Mouse (Mus musculus): ENCODE data around the gene AA467197. TPM values are rescaled to one million over a fixed set of nuclear protein-coding genes. Genes with fewer than 3 reads are reported as not detected.
A peak's percentile ranks its signal among the peaks of the same experiment; 100 is the strongest.

The AA467197 gene
- total and polyA plus RNA-seq, 2 experiments = not detected

GRCm38 (mm10) chr2:122665253-122665972 is 28.6 kb downstream of the AA467197 start:
- H3K36me3 ChIP-seq (ENCODE audit: control insufficient read depth, insufficient read depth, low read length) = no peaks in the 10 kb centered on the region
- TF ChIP-seq POLR2A (IDR thresholded peaks at IDR 0.05; ENCODE audit: extremely low read depth, insufficient read depth, low read length) (no peak), CTCF (IDR thresholded peaks at IDR 0.05; ENCODE audit: low read depth, low read length) (no peak)
- H3K79me2 ChIP-seq (ENCODE audit: control insufficient read depth, insufficient read depth, low read length) = no peaks in the 10 kb centered on the region
- WGBS = 38% methylated on average over 6 of the region's 6 CpGs
- no peak overlapping the region for H3K4me3 ChIP-seq (ENCODE audit: insufficient read depth, low read depth, low read length)
- H3K4me1 ChIP-seq (ENCODE audit: control insufficient read depth, insufficient read depth, low read length) = no peaks in the 10 kb centered on the region
- no peak overlapping the region for H3K27ac ChIP-seq (replicated peaks; ENCODE audit: insufficient read depth, low read depth, low read length)
- H3K9ac ChIP-seq (ENCODE audit: low read depth, low read length) = no peak overlapping the region
- no peak for DNase-seq (ENCODE audit: extremely low read depth, low read depth, low spot score)
- H3K27me3 ChIP-seq (ENCODE audit: control insufficient read depth, insufficient read depth, low read length) = no peaks in the 10 kb centered on the region

DNA sequence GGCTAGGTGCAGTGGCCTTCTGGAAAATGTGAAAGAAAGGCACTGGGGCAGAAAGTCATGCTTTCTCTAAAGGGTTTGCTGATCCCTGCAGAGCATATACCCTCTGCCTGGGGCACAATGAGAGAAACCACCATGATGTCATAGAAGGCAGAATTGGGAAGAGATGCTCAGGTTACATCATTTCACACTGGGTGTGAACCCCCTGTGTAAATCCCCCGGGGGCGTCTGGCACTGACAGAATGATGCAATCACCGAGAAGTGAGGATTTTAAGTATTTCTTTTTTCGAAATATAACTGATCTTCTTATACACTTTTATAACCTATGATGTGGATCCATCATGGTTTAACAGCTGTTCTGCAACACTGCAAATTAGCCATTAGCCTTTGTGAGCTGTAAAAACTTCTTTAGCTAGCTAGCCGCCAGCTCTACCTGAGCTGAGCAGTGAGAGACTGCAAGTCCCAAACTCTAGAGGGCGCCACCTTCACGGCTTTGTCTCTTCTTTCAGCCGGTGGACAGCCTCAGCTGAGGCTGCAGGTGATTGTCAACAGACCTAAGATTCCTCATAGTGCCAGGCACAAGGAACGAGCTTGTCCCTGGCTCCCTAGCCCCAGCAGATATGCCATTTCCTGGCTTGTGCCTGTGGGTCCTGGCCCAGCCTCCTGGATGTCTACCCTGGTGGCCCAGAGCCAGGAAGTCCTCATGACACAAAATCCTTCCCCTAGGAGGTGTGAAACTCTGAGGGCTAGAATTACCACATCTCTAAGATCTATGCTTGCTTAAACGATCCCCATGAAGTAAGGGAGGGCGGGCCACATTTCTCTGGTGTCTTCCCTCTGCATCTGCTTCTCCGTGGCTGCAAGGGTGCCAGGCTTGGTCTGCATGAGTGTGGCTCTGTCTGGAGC is 29.4 kb downstream of the AA467197 start:
- Histone ChIP-seq H3K27me3 (ENCODE audit: control insufficient read depth, insufficient read depth, low read length) (no peaks in the 10 kb centered on the region), H3K4me1 (ENCODE audit: control insufficient read depth, insufficient read depth, low read length) (no peaks in the 10 kb centered on the region), H3K4me3 (ENCODE audit: insufficient read depth, low read depth, low read length) (no peak overlapping the region), H3K27ac (replicated peaks; ENCODE audit: insufficient read depth, low read depth, low read length) (no peak overlapping the region), H3K9ac (ENCODE audit: low read depth, low read length) (no peak overlapping the region), H3K79me2 (ENCODE audit: control insufficient read depth, insufficient read depth, low read length) (no peaks in the 10 kb centered on the region), H3K36me3 (ENCODE audit: control insufficient read depth, insufficient read depth, low read length) (no peaks in the 10 kb centered on the region)
- TF ChIP-seq CTCF (IDR thresholded peaks at IDR 0.05; ENCODE audit: low read depth, low read length) (peak; percentile 80), POLR2A (IDR thresholded peaks at IDR 0.05; ENCODE audit: extremely low read depth, insufficient read depth, low read length) (no peak)
- WGBS = 30% methylated on average over 12 of the region's 12 CpGs
- peak; percentile 33 for DNase-seq (ENCODE audit: extremely low read depth, low read depth, low spot score)

- no peaks in the 10 kb centered on the region for H3K27me3 ChIP-seq (ENCODE audit: control insufficient read depth, insufficient read depth, low read length)
- H3K36me3 ChIP-seq (ENCODE audit: control insufficient read depth, insufficient read depth, low read length) = no peaks in the 10 kb centered on the region
- no peak overlapping the region for H3K9ac ChIP-seq (ENCODE audit: low read depth, low read length)
- no peaks in the 10 kb centered on the region for H3K79me2 ChIP-seq (ENCODE audit: control insufficient read depth, insufficient read depth, low read length)
- DNase-seq (ENCODE audit: extremely low read depth, low read depth, low spot score) = peak; percentile 20
- H3K4me1 ChIP-seq (ENCODE audit: control insufficient read depth, insufficient read depth, low read length) = no peaks in the 10 kb centered on the region
- no peak for TF ChIP-seq POLR2A (IDR thresholded peaks at IDR 0.05; ENCODE audit: extremely low read depth, insufficient read depth, low read length)
- TF ChIP-seq CTCF (IDR thresholded peaks at IDR 0.05; ENCODE audit: low read depth, low read length) = peak; percentile 45; the same call in 1 of the 2 replicates
- no peak overlapping the region for H3K4me3 ChIP-seq (ENCODE audit: insufficient read depth, low read depth, low read length)
- WGBS = 29% methylated on average over 5 of the region's 5 CpGs
- no peak overlapping the region for H3K27ac ChIP-seq (replicated peaks; ENCODE audit: insufficient read depth, low read depth, low read length)
Measured at GRCm38 (mm10) chr2:122667856-122668255, 31.1 kb downstream of the AA467197 start.

- Histone ChIP-seq H3K4me1 (ENCODE audit: control insufficient read depth, insufficient read depth, low read length) (no peaks in the 10 kb centered on the region), H3K27me3 (ENCODE audit: control insufficient read depth, insufficient read depth, low read length) (no peaks in the 10 kb centered on the region), H3K27ac (replicated peaks; ENCODE audit: insufficient read depth, low read depth, low read length) (no peak overlapping the region), H3K79me2 (ENCODE audit: control insufficient read depth, insufficient read depth, low read length) (no peaks in the 10 kb centered on the region), H3K36me3 (ENCODE audit: control insufficient read depth, insufficient read depth, low read length) (no peaks in the 10 kb centered on the region), H3K9ac (ENCODE audit: low read depth, low read length) (no peak overlapping the region), H3K4me3 (ENCODE audit: insufficient read depth, low read depth, low read length) (no peak overlapping the region)
- no peak for TF ChIP-seq POLR2A (IDR thresholded peaks at IDR 0.05; ENCODE audit: extremely low read depth, insufficient read depth, low read length)
- no peak for TF ChIP-seq CTCF (IDR thresholded peaks at IDR 0.05; ENCODE audit: low read depth, low read length)
- no peak for DNase-seq (ENCODE audit: extremely low read depth, low read depth, low spot score)
- 77% methylated on average over 5 of the region's 5 CpGs for WGBS
Measured at GRCm38 (mm10) chr2:122671714-122672113, 34.9 kb downstream of the AA467197 start.

DNA sequence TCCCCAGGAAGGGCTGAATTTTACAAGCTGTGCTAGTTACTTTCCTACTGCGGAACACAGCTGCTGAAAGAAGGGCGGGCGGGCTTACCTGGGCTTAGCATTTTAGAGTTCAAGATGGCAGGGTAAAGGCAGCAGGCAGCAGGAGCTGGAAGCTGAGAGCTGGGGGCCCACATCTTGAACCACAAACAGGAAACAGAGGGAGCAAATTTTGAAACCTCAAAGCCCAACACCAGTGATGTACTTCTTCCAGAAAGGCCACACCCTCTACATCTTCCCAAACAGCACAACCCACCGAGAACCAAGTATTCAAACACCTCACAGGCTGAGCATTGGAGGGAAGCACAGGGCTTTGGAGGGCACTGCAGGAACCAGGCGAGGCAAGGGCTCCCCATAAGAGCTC is 36.1 kb downstream of the AA467197 start:
- no peak for TF ChIP-seq CTCF (IDR thresholded peaks at IDR 0.05; ENCODE audit: low read depth, low read length)
- TF ChIP-seq POLR2A (IDR thresholded peaks at IDR 0.05; ENCODE audit: extremely low read depth, insufficient read depth, low read length) = no peak
- H3K27ac ChIP-seq (replicated peaks; ENCODE audit: insufficient read depth, low read depth, low read length) = no peak overlapping the region
- no peak for DNase-seq (ENCODE audit: extremely low read depth, low read depth, low spot score)
- no peaks in the 10 kb centered on the region for H3K79me2 ChIP-seq (ENCODE audit: control insufficient read depth, insufficient read depth, low read length)
- 72% methylated on average over 5 of the region's 5 CpGs for WGBS
- no peak overlapping the region for H3K4me3 ChIP-seq (ENCODE audit: insufficient read depth, low read depth, low read length)
- H3K36me3 ChIP-seq (ENCODE audit: control insufficient read depth, insufficient read depth, low read length) = no peaks in the 10 kb centered on the region
- no peaks in the 10 kb centered on the region for H3K27me3 ChIP-seq (ENCODE audit: control insufficient read depth, insufficient read depth, low read length)
- H3K4me1 ChIP-seq (ENCODE audit: control insufficient read depth, insufficient read depth, low read length) = no peaks in the 10 kb centered on the region
- H3K9ac ChIP-seq (ENCODE audit: low read depth, low read length) = no peak overlapping the region
